Mouse (Mus musculus): Measurements from ENCODE around the gene Fam13a. TPM values are rescaled to one million over a fixed set of nuclear protein-coding genes. Genes with fewer than 3 reads are reported as not detected.

Gene Fam13a
- 5.7 and 5.8 TPM in 2 replicates for polyA plus RNA-seq (2016; fragmentation: Nextera tagmentation; extraction: Ambion mirVana)

- no peaks in the 10 kb centered on the region for H3K9me3 ChIP-seq
- H3K27ac ChIP-seq, result peak within 1 kb of the TSS; percentile 81; the same call in 1 of the 2 replicates
- WGBS, result under 1% methylated on average over 16 of the region's 16 CpGs
- no peaks in the 10 kb centered on the region for H3K36me3 ChIP-seq
- no peaks in the 10 kb centered on the region for H3K27me3 ChIP-seq (ENCODE audit: insufficient read depth, poor library complexity, severe bottlenecking)
- H3K4me3 ChIP-seq, result peak within 1 kb of the TSS; percentile 66
- no peaks in the 10 kb centered on the region for H3K4me1 ChIP-seq
- peak; percentile 95 for DNase-seq (ENCODE audit: low spot score)
These were observed at the start of gene Fam13a for GRCm38 (mm10) chr6:59024164-59024724. Fam13a (minus strand) TSS chr6:59024549.

DNA sequence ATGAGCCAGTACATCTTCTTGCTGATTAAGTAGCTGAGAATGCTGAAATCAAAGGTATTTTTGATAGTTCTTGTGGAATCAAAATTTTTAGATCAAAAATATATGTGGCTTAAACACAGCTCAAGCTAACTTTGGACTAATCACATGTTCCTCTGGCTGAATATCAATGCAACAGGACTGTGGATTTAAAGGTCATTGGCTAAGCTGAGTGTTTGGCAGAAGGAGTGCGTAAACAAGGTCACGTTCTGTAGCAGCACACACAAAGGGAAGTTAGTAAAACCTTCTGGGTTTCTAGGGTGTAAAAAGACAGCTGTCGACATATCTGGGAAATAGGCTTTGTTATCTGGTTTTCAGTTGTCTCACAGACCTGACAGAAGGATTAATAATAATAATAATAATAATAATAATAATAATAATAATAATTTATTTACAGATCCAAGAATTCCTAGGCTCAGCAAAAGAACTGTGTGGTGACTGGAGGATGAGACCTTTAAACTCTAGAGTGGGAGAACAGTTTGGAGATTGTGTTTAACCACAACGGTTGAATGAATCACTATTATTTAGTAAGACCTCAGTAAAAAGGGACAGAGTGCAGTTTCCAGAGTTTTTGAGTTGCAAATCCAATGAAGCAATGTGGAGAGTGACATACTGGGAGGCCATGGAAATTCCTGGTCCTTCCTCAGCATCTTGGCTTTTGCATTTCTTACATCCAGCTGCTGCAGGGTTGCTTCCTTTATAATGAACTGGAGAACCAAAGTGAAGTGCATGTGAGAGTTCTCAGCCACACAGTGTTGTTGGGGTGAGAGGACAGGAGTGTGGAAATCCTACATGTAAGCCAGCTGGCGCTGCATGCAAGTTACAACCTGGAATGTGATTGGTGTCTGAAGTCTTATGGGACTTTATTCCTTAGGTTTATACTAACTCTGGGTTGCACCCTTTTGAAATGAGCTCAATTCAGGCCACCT lies 48.0 kb upstream of the Fam13a start:
- 86% methylated on average over 5 of the region's 5 CpGs for WGBS
- Histone ChIP-seq H3K4me3 (no peak overlapping the region), H3K27me3 (ENCODE audit: insufficient read depth, poor library complexity, severe bottlenecking) (no peaks in the 10 kb centered on the region), H3K9me3 (peaks cover 3% of the 10 kb centered on the region; the same call in 1 of the 2 replicates), H3K36me3 (no peaks in the 10 kb centered on the region), H3K4me1 (no peaks in the 10 kb centered on the region), H3K27ac (no peak overlapping the region)
- no peak for DNase-seq (ENCODE audit: low spot score)

GRCm38 (mm10) chr6:59071691-59072090 lies 47.3 kb upstream of the Fam13a start:
- DNase-seq (ENCODE audit: low spot score), result no peak
- no peaks in the 10 kb centered on the region for H3K4me1 ChIP-seq
- no peak overlapping the region for H3K4me3 ChIP-seq
- 89% methylated on average over 3 of the region's 3 CpGs for WGBS
- no peaks in the 10 kb centered on the region for H3K36me3 ChIP-seq
- H3K27ac ChIP-seq, result no peak overlapping the region
- H3K9me3 ChIP-seq, result peaks cover 3% of the 10 kb centered on the region; the same call in 1 of the 2 replicates
- no peaks in the 10 kb centered on the region for H3K27me3 ChIP-seq (ENCODE audit: insufficient read depth, poor library complexity, severe bottlenecking)

DNA sequence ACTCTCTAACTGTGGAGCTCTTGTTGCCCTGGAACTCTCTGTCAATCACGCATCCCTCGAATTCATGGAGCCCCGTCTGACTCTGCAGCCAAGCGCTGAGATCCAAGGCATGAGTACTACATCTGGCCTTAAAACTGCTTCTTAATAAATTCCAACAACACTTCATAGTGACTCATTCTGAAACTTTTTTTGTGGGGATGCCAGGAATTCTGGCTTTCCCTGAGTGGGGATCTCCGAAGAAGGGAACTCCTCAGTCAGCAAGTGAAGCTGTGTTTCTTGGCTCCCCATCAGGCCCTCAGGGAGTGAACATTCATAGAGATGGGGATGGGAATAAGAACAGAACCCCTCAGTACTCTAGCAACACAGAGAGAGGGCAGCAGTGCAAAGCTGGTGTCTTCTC lies 43.8 kb upstream of the Fam13a start:
- Histone ChIP-seq H3K36me3 (no peaks in the 10 kb centered on the region), H3K4me3 (no peak overlapping the region), H3K27me3 (ENCODE audit: insufficient read depth, poor library complexity, severe bottlenecking) (no peaks in the 10 kb centered on the region), H3K9me3 (no peaks in the 10 kb centered on the region), H3K27ac (no peak overlapping the region), H3K4me1 (no peaks in the 10 kb centered on the region)
- DNase-seq (ENCODE audit: low spot score), result no peak
- WGBS, result 90% methylated on average over 5 of the region's 5 CpGs

GRCm38 (mm10) chr6:59064440-59064839 lies 40.1 kb upstream of the Fam13a start:
- no peak overlapping the region for H3K27ac ChIP-seq
- no peak overlapping the region for H3K4me3 ChIP-seq
- H3K9me3 ChIP-seq, result no peaks in the 10 kb centered on the region
- H3K27me3 ChIP-seq (ENCODE audit: insufficient read depth, poor library complexity, severe bottlenecking), result no peaks in the 10 kb centered on the region
- H3K4me1 ChIP-seq, result no peaks in the 10 kb centered on the region
- DNase-seq (ENCODE audit: low spot score), result no peak
- 69% methylated on average over 4 of the region's 4 CpGs for WGBS
- no peaks in the 10 kb centered on the region for H3K36me3 ChIP-seq

- Histone ChIP-seq H3K27ac (no peak overlapping the region), H3K27me3 (ENCODE audit: insufficient read depth, poor library complexity, severe bottlenecking) (no peaks in the 10 kb centered on the region), H3K9me3 (no peaks in the 10 kb centered on the region), H3K4me3 (no peak overlapping the region), H3K36me3 (no peaks in the 10 kb centered on the region), H3K4me1 (no peaks in the 10 kb centered on the region)
- DNase-seq (ENCODE audit: low spot score), result no peak
- WGBS, result 78% methylated on average over 2 of the region's 2 CpGs
These were observed 28.9 kb upstream of the Fam13a start for GRCm38 (mm10) chr6:59053232-59053631.

GRCm38 (mm10) chr6:59039719-59040118 lies 15.4 kb upstream of the Fam13a start:
- no peak for DNase-seq (ENCODE audit: low spot score)
- WGBS, result 94% methylated on average over 1 of the region's 1 CpGs
- no peak overlapping the region for H3K4me3 ChIP-seq

GRCm38 (mm10) chr6:59032748-59033147 lies 8.4 kb upstream of the Fam13a start:
- Histone ChIP-seq H3K4me1 (no peaks in the 10 kb centered on the region), H3K9me3 (no peaks in the 10 kb centered on the region), H3K27me3 (ENCODE audit: insufficient read depth, poor library complexity, severe bottlenecking) (no peaks in the 10 kb centered on the region), H3K4me3 (no peak overlapping the region), H3K27ac (no peak overlapping the region), H3K36me3 (no peaks in the 10 kb centered on the region)
- DNase-seq (ENCODE audit: low spot score), result no peak
- 78% methylated on average over 5 of the region's 5 CpGs for WGBS

More at GRCm38 (mm10) chr6:59039719-59040118, 15.4 kb upstream of the Fam13a start:
- Histone ChIP-seq H3K27me3 (ENCODE audit: insufficient read depth, poor library complexity, severe bottlenecking) (no peaks in the 10 kb centered on the region), H3K9me3 (no peaks in the 10 kb centered on the region), H3K36me3 (no peaks in the 10 kb centered on the region), H3K27ac (no peak overlapping the region), H3K4me1 (no peaks in the 10 kb centered on the region)

DNA sequence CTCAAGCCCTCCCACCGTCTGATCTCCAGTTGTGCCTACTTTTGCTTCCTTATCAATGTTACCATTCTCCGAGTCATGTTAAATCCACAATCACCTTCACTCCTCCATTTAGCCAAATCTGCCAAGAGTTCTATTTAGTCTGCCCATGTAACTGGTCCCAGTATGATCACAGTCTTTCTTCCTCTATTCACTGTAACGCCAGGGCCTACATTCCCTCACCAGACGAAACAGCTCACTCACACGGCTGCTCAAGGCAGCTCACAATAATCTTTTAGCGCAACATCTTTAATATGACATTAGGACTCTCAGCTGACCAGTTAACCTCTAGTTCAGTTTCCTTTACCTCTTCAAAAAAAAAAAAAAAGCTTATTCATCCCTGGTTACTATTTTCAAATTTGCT lies 7.2 kb upstream of the Fam13a start:
- no peaks in the 10 kb centered on the region for H3K27me3 ChIP-seq (ENCODE audit: insufficient read depth, poor library complexity, severe bottlenecking)
- no peak for DNase-seq (ENCODE audit: low spot score)
- WGBS, result 68% methylated on average over 6 of the region's 6 CpGs

DNA sequence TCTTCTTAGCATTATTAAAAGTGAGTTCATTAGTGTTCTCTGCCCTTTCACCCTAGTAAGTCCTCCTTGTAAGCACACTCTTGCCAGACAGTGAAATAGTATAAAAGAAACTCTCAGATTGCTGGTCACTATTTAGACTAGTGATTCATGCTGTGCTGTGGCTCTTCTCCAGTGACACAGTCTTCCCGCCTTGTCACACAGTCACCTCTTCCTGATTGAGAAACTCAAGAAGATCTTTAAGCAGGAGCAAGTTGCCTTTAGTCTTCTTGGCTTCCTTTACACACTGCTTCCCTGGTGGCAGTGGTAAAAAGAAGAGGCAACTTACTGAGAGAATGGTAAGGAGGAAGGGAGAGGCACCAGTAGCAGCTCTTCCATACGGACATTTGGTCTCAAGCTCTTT lies 6.3 kb upstream of the Fam13a start:
- Histone ChIP-seq H3K9me3 (no peaks in the 10 kb centered on the region), H3K36me3 (no peaks in the 10 kb centered on the region), H3K4me1 (no peaks in the 10 kb centered on the region), H3K27ac (no peak overlapping the region), H3K4me3 (no peak overlapping the region), H3K27me3 (ENCODE audit: insufficient read depth, poor library complexity, severe bottlenecking) (no peaks in the 10 kb centered on the region)
- no peak for DNase-seq (ENCODE audit: low spot score)
- WGBS, result 69% methylated on average over 2 of the region's 2 CpGs

More for the DNA sequence above, 7.2 kb upstream of the Fam13a start:
- Histone ChIP-seq H3K36me3 (no peaks in the 10 kb centered on the region), H3K4me1 (no peaks in the 10 kb centered on the region), H3K4me3 (no peak overlapping the region), H3K9me3 (no peaks in the 10 kb centered on the region), H3K27ac (no peak overlapping the region)

DNA sequence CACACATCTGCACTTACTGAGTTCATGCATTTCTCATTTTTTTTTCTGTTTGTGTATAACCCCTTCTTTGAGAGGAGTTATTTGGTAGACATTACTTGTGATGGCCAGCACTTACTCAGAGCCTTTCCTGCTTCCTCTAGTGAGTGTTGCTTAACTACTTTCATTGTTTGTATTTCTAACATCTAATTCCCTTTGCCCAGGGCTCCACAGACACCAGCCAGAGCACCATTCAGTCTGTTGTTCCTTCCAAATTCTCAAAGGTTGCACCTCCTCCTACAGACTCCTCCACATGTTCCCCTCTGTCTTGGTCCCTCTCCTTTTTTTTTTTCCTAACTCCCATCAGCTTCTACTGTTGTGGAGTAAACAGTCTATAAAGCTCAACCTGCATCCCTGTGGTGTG lies 5.7 kb upstream of the Fam13a start:
- H3K4me1 ChIP-seq, result no peaks in the 10 kb centered on the region
- no peak overlapping the region for H3K27ac ChIP-seq
- H3K27me3 ChIP-seq (ENCODE audit: insufficient read depth, poor library complexity, severe bottlenecking), result no peaks in the 10 kb centered on the region
- no peak overlapping the region for H3K4me3 ChIP-seq
- H3K36me3 ChIP-seq, result no peaks in the 10 kb centered on the region
- DNase-seq (ENCODE audit: low spot score), result no peak
- H3K9me3 ChIP-seq, result no peaks in the 10 kb centered on the region

DNA sequence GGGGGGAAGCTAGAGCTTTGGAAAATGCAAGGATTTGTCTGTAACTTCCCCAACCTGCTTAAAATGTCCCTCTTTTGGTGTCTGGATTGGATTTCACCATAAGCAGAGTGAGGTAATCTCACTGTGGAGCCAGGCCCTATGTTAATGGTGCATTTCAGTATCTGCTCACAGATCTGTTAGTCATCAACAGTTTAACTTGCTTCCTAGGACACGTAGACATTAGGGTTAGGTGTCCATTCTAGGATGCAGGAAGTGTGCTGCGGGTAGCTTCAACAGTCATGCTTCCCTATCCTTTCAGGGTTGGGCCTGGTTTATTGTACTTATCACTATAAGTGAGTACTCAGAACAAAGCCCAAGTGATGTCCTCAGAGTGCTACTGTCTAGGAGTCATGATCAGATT lies 4.5 kb upstream of the Fam13a start:
- Histone ChIP-seq H3K4me1 (no peaks in the 10 kb centered on the region), H3K27ac (no peak overlapping the region), H3K4me3 (no peak overlapping the region), H3K27me3 (ENCODE audit: insufficient read depth, poor library complexity, severe bottlenecking) (no peaks in the 10 kb centered on the region), H3K9me3 (no peaks in the 10 kb centered on the region), H3K36me3 (no peaks in the 10 kb centered on the region)
- no peak for DNase-seq (ENCODE audit: low spot score)
- WGBS, result 58% methylated on average over 2 of the region's 2 CpGs

DNA sequence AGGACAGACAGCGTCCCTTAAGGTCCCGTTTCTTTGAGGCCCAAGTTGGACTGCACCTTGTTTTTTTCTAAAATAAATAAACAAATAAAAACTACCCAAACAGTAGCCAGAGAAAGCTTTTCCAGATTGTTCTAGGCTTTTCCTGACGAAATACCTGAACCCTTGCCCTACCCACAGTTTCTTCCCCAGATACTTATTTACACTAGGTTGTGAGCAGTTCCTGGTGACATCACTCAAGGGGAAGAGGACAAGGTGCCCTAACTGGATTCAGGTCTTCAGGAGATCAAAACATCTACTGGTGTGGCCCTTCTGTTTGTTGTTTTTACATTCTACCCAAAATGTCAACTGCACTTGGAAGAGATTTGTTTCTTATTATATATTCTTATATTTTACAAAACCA lies 457 bp upstream of the Fam13a start:
- Histone ChIP-seq H3K36me3 (no peaks in the 10 kb centered on the region), H3K27me3 (ENCODE audit: insufficient read depth, poor library complexity, severe bottlenecking) (no peaks in the 10 kb centered on the region), H3K27ac (peak overlapping the region; percentile 81; the same call in 1 of the 2 replicates), H3K4me3 (peak overlapping the region; percentile 66), H3K4me1 (no peaks in the 10 kb centered on the region), H3K9me3 (no peaks in the 10 kb centered on the region)
- WGBS, result 25% methylated on average over 3 of the region's 3 CpGs
- no peak for DNase-seq (ENCODE audit: low spot score)
